Mouse (Mus musculus): Measurements from ENCODE around the gene Atp8a1.

DNA sequence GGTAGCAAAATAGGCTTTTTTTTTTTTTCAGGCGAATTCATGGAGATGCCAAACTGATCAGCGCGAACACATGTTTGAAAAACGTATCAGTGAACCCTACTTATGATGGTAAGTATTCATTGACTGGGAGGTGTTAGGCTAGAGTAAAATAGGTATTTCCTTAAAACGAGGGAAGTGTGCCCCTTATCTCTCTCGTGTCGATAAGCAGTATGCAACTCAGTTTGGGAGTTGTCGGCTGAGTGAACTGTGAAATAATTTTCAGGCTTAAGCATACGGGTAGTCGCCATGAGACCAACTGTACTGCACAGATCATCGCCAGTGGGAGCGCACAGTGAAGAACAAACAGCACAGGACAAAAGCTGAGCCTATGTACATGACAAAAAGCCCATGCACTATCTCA, 226.0 kb downstream of the Atp8a1 start:
- TF ChIP-seq CTCF (IDR thresholded peaks at IDR 0.05; ENCODE audit: low read depth): no peak
- TF ChIP-seq EP300 (optimal IDR thresholded peaks at IDR 0.05): no peak
